Comparison of ENCODE assay signal across 19 mouse cellular contexts in the genomic region with DNA sequence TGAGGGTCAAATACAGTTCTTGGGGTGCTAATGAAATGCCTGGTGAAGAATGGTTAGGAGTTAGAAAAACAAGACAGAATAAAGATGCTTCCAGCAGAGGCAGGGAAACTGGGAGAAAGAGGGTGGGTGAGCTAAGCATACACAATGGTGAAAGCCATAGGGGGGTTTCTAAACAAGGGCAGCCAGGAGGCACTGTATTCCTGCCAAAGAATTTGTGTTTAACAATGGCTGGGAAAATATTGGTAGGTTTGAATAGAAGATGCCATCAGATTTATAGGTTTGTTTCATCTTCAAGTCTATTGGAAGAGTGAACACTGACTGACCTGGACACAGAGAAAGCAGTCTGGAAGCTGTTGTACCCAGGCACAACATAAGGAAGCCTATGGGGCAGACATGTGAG. TPM values are rescaled to one million over a fixed set of nuclear protein-coding genes. Genes with fewer than 3 reads are reported as not detected.
DNase-seq lines count a peak whose midpoint lies in the region; ATAC-seq and TF ChIP-seq lines count a peak whose summit lies in the region.
"Had no signal": no experiment of that assay in that cellular context is flagged by ENCODE, and none has a peak within 500 bp of the region (broad histone marks: within the 10 kb centered on the region; RNA-seq: fewer than 3 reads in every experiment).

No protein-coding gene starts in this region.

- peak overlapping the region; percentile 28; the same call in 1 of the 2 replicates for H3K4me2 ChIP-seq in forebrain, embryonic 15.5 days (replicated peaks)
- H3K4me2 ChIP-seq in forebrain, embryonic 11.5 days (ENCODE audit: low read depth, low read length, severe bottlenecking): no peak overlapping the region
- peak overlapping the region; percentile 89 for H3K4me2 ChIP-seq in hindbrain, embryonic 14.5 days (replicated peaks)
- H3K4me2 ChIP-seq in midbrain, embryonic 16.5 days (ENCODE audit: low read length): peak overlapping the region; percentile 37; the same call in 1 of the 2 replicates
- H3K4me2 ChIP-seq: limb, embryonic 13.5 days; liver, embryonic 13.5 days; lung, embryonic 15.5 days had no signal

- ATAC-seq in forebrain, embryonic 15.5 days (replicated peaks): no peak
- no peak for ATAC-seq in forebrain, embryonic 11.5 days (replicated peaks; ENCODE audit: low FRiP score)
- ATAC-seq in hindbrain, embryonic 14.5 days (ENCODE audit: low FRiP score): no peak
- ATAC-seq in midbrain, embryonic 16.5 days: no peak
- no peak for ATAC-seq in megakaryocyte progenitor cell, adult 5-6 weeks (replicated peaks; ENCODE audit: poor library complexity)

- peak overlapping the region; percentile 7; the same call in 1 of the 2 replicates for H3K4me3 ChIP-seq in forebrain, embryonic 15.5 days
- no peak overlapping the region for H3K4me3 ChIP-seq in forebrain, embryonic 11.5 days (ENCODE audit: low read depth, low read length)
- no peak overlapping the region for H3K4me3 ChIP-seq in hindbrain, embryonic 14.5 days (replicated peaks; ENCODE audit: low read length)
- H3K4me3 ChIP-seq in midbrain, embryonic 16.5 days (ENCODE audit: low read depth, low read length): no peak overlapping the region
- H3K4me3 ChIP-seq: limb, embryonic 13.5 days; liver, embryonic 13.5 days; lung, embryonic 15.5 days had no signal

- H3K27me3 ChIP-seq in forebrain, embryonic 15.5 days: peaks cover 41% of the 10 kb centered on the region
- H3K27me3 ChIP-seq in forebrain, embryonic 11.5 days (ENCODE audit: control insufficient read depth, insufficient read depth, low read length): peaks cover 41% of the 10 kb centered on the region
- peaks cover 28% of the 10 kb centered on the region for H3K27me3 ChIP-seq in hindbrain, embryonic 14.5 days (ENCODE audit: control insufficient read depth, insufficient read depth, low read length)
- H3K27me3 ChIP-seq in midbrain, embryonic 16.5 days (ENCODE audit: control insufficient read depth, insufficient read depth, low read depth, low read length): peaks cover 14% of the 10 kb centered on the region

- no peak for DNase-seq in forebrain, embryonic 11.5 days (ENCODE audit: low spot score)
- DNase-seq in brain, embryonic 14.5 days (ENCODE audit: low read depth): peak; percentile 11
- DNase-seq in hindbrain, embryonic 14.5 days (ENCODE audit: low spot score): no peak
- no peak for DNase-seq in right cerebral cortex, postnatal 14 days
- no peak for DNase-seq in left cerebral cortex, adult 18-20 months (ENCODE audit: low spot score in 2 of 2)
- DNase-seq: adrenal gland, postnatal 36 days; cerebellum, adult 18-20 months; cerebellum, postnatal 36 days; kidney, postnatal 36 days; liver, embryonic 13.5 days; thymus, postnatal 4 days had no signal

- no peaks in the 10 kb centered on the region for H3K9me3 ChIP-seq in forebrain, embryonic 15.5 days
- H3K9me3 ChIP-seq in forebrain, embryonic 11.5 days (ENCODE audit: control insufficient read depth, low read length): no peaks in the 10 kb centered on the region
- no peaks in the 10 kb centered on the region for H3K9me3 ChIP-seq in hindbrain, embryonic 14.5 days (ENCODE audit: control insufficient read depth, low read length)
- no peaks in the 10 kb centered on the region for H3K9me3 ChIP-seq in midbrain, embryonic 16.5 days (replicated peaks; ENCODE audit: control insufficient read depth, low read length, poor library complexity, severe bottlenecking)
- H3K9me3 ChIP-seq: limb, embryonic 13.5 days; liver, embryonic 13.5 days; lung, embryonic 15.5 days had no signal

- TF ChIP-seq CTCF in brain, embryonic 14.5 days (IDR thresholded peaks at IDR 0.05; ENCODE audit: borderline replicate concordance, extremely low read depth, insufficient read depth, insufficient read length): no peak

- H3K4me1 ChIP-seq in forebrain, embryonic 15.5 days: peaks cover 31% of the 10 kb centered on the region
- peaks cover 4% of the 10 kb centered on the region; the same call in 1 of the 2 replicates for H3K4me1 ChIP-seq in forebrain, embryonic 11.5 days (replicated peaks; ENCODE audit: control insufficient read depth, insufficient read depth, low read length)
- no peaks in the 10 kb centered on the region for H3K4me1 ChIP-seq in hindbrain, embryonic 14.5 days (replicated peaks; ENCODE audit: control insufficient read depth, insufficient read depth, low read length)
- H3K4me1 ChIP-seq in midbrain, embryonic 16.5 days (ENCODE audit: control insufficient read depth, insufficient read depth, low read length): peaks cover 5% of the 10 kb centered on the region; the same call in 1 of the 2 replicates
- H3K4me1 ChIP-seq: liver, embryonic 13.5 days had no signal

- TF ChIP-seq POLR2A in brain, embryonic 14.5 days (IDR thresholded peaks at IDR 0.05; ENCODE audit: borderline replicate concordance, extremely low read depth, insufficient read depth, insufficient read length, poor library complexity, severe bottlenecking): no peak

- no peak overlapping the region for H3K27ac ChIP-seq in forebrain, embryonic 15.5 days (replicated peaks)
- no peak overlapping the region for H3K27ac ChIP-seq in forebrain, embryonic 11.5 days (ENCODE audit: low read depth, low read length)
- H3K27ac ChIP-seq in hindbrain, embryonic 14.5 days: no peak overlapping the region
- H3K27ac ChIP-seq in midbrain, embryonic 16.5 days (ENCODE audit: low read length): no peak overlapping the region
- H3K27ac ChIP-seq: limb, embryonic 13.5 days; liver, embryonic 13.5 days; lung, embryonic 15.5 days; macrophage had no signal

- H3K36me3 ChIP-seq in forebrain, embryonic 15.5 days: no peaks in the 10 kb centered on the region
- H3K36me3 ChIP-seq in forebrain, embryonic 11.5 days (ENCODE audit: control insufficient read depth, insufficient read depth, low read length): no peaks in the 10 kb centered on the region
- H3K36me3 ChIP-seq in hindbrain, embryonic 14.5 days (replicated peaks; ENCODE audit: control insufficient read depth, insufficient read depth): no peaks in the 10 kb centered on the region
- H3K36me3 ChIP-seq in midbrain, embryonic 16.5 days (ENCODE audit: control insufficient read depth, insufficient read depth, low read length): no peaks in the 10 kb centered on the region
- H3K36me3 ChIP-seq: limb, embryonic 13.5 days; liver, embryonic 13.5 days; lung, embryonic 15.5 days had no signal

- H3K9ac ChIP-seq in forebrain, embryonic 15.5 days (replicated peaks): no peak overlapping the region
- H3K9ac ChIP-seq in forebrain, embryonic 11.5 days (ENCODE audit: low read length): no peak overlapping the region
- H3K9ac ChIP-seq in hindbrain, embryonic 14.5 days: no peak overlapping the region
- H3K9ac ChIP-seq in midbrain, embryonic 16.5 days (ENCODE audit: low read depth, low read length): no peak overlapping the region
- H3K9ac ChIP-seq: limb, embryonic 13.5 days; liver, embryonic 13.5 days; lung, embryonic 15.5 days had no signal

RNA-seq across cellular contexts. Expression of gene Shisa6, which starts 2.4 kb away (rescaled TPM):
- 1.8 TPM in 2 replicates for polyA plus RNA-seq in forebrain, embryonic 15.5 days (2015; fragmentation: Nextera tagmentation; extraction: Ambion mirVana)
- 0.40 and 0.56 TPM in 2 replicates for polyA plus RNA-seq in forebrain, embryonic 11.5 days (2014; fragmentation: Nextera tagmentation; extraction: Ambion mirVana)
- polyA plus RNA-seq in brain, embryonic 14.5 days (2012; rRNA removed): 5.1 and 10.7 TPM in 2 replicates
- polyA plus RNA-seq in hindbrain, embryonic 14.5 days (2014; fragmentation: Nextera tagmentation; extraction: Ambion mirVana): 8.0 and 8.5 TPM in 2 replicates
- 3.4 and 3.9 TPM in 2 replicates for polyA plus RNA-seq in midbrain, embryonic 16.5 days (2015; fragmentation: Nextera tagmentation; extraction: Ambion mirVana)
- 10 to 100 TPM; 16.8 to 21.6 TPM for total RNA-seq in left cerebral cortex, adult 18-20 months (2021)
- not detected in 2 replicates for total RNA-seq in megakaryocyte progenitor cell, adult 5-6 weeks (2015)
- total RNA-seq in megakaryocyte progenitor cell, adult 5-6 weeks (2017): not detected in 2 replicates
- total RNA-seq: CH12.LX, MEL had no signal
- polyA plus RNA-seq: liver, embryonic 13.5 days; macrophage had no signal
